Mouse (Mus musculus) G1E (cell line): ENCODE measurements around the gene Patz1. TPM values are rescaled to one million over a fixed set of nuclear protein-coding genes. Genes with fewer than 3 reads are reported as not detected.

Experiments used
- ATAC-seq: 2 replicates; pipeline ENCODE4 v1.8.0; 2016; ENCODE audit warnings: mild to moderate bottlenecking; ENCODE audit not compliant: insufficient number of reproducible peaks, poor library complexity, low FRiP score, severe bottlenecking; ENCODE audit errors: extremely low read depth
- DNase-seq: peaks from one replicate; pipeline ENCODE4 v3.0.0; 2012; ENCODE audit warnings: low spot score
- H3K27me3 ChIP-seq: 2 replicates; pipeline ENCODE4 v1.6.1; 2012; ENCODE audit warnings: mild to moderate bottlenecking, low read length, inconsistent platforms; ENCODE audit not compliant: insufficient read depth
- H3K36me3 ChIP-seq: replicated peaks from 2 replicates; pipeline ENCODE3; 2012; ENCODE audit warnings: mild to moderate bottlenecking, inconsistent platforms
- H3K4me1 ChIP-seq: 2 replicates; pipeline ENCODE4 v1.6.1; 2012; ENCODE audit warnings: low read depth, low read length, inconsistent platforms, mixed read lengths; ENCODE audit not compliant: insufficient read depth
- H3K4me3 ChIP-seq: 2 replicates; pipeline ENCODE4 v1.5.1; 2012; ENCODE audit warnings: low read depth, mild to moderate bottlenecking, inconsistent platforms, low read length, moderate library complexity, mixed read lengths
- H3K9me3 ChIP-seq: replicated peaks from 2 replicates; pipeline ENCODE4 v1.6.1; 2012; ENCODE audit warnings: inconsistent platforms
- CTCF ChIP-seq: IDR thresholded peaks from 2 replicates; pipeline ENCODE4 v1.5.1; 2012; ENCODE audit warnings: low read depth, low read length, inconsistent platforms, mixed read lengths
- GATA1 ChIP-seq: IDR thresholded peaks from 2 replicates; pipeline ENCODE4 v1.6.1; 2012; ENCODE audit warnings: borderline replicate concordance, low read length, inconsistent platforms, mixed read lengths
- GATA2 ChIP-seq: IDR thresholded peaks from 2 replicates; pipeline ENCODE4 v1.6.1; 2012; ENCODE audit warnings: low read depth, low read length, inconsistent platforms, borderline replicate concordance
- POLR2AphosphoS5 ChIP-seq: IDR thresholded peaks from 2 replicates; pipeline ENCODE4 v1.6.1; 2012; ENCODE audit warnings: low read depth, low read length, inconsistent platforms; ENCODE audit not compliant: insufficient replicate concordance
- TAL1 ChIP-seq: conservative IDR thresholded peaks from 2 replicates; pipeline ENCODE4 v1.6.1; 2012; ENCODE audit warnings: low read depth, low read length, inconsistent platforms, mixed read lengths
- polyA plus RNA-seq: library from polyadenylated mRNA; stranded (reverse); fragments of >175 nt; gene quantifications from 2 replicates; pipeline ENCODE4 v1.2.3, GENCODE M21; 2012
- total RNA-seq, 2 experiments: library from RNA; stranded (forward) in 1 of 2; stranded (reverse) in 1 of 2; fragments of 200-1000 nt in 1 of 2; fragments of >200 nt in 1 of 2; fragmentation: Nextera tagmentation in 1 of 2; gene quantifications; 2 replicates each; pipeline ENCODE4 v1.2.3; 2014 to 2017

The Patz1 gene
- total and polyA plus RNA-seq, 3 experiments, result 56.5 to 112 (median 71.9) TPM

- H3K27me3 ChIP-seq, result no peaks in the 10 kb centered on the region; the same call in 1 of the 2 replicates
- no peak for DNase-seq
- H3K9me3 ChIP-seq, result no peaks in the 10 kb centered on the region
- ATAC-seq, result no peak
- no peak overlapping the region for H3K4me3 ChIP-seq
- peaks cover 22% of the 10 kb centered on the region for H3K4me1 ChIP-seq
- H3K36me3 ChIP-seq, result peaks cover 91% of the 10 kb centered on the region
- TF ChIP-seq TAL1, result no peak
- no peak for TF ChIP-seq GATA1
- TF ChIP-seq CTCF, result no peak
- no peak for TF ChIP-seq GATA2
- no peak for TF ChIP-seq POLR2AphosphoS5
Observed at GRCm38 (mm10) chr11:3346351-3346750, 57.7 kb downstream of the Patz1 start.

- Histone ChIP-seq H3K4me1 (peaks cover 22% of the 10 kb centered on the region), H3K9me3 (no peaks in the 10 kb centered on the region), H3K27me3 (no peaks in the 10 kb centered on the region), H3K36me3 (peaks cover 94% of the 10 kb centered on the region), H3K4me3 (no peak overlapping the region)
- DNase-seq (peak; percentile 48), ATAC-seq (0 out of 2 replicates have a peak, but pooled peaks have one; percentile 32)
- TF ChIP-seq GATA1 (no peak), POLR2AphosphoS5 (no peak), TAL1 (no peak), CTCF (peak; percentile 57)
Observed at GRCm38 (mm10) chr11:3347091-3347834, 58.6 kb downstream of the Patz1 start.

- DNase-seq (no peak), ATAC-seq (no peak)
- Histone ChIP-seq H3K4me3 (no peak overlapping the region), H3K9me3 (no peaks in the 10 kb centered on the region), H3K27me3 (no peaks in the 10 kb centered on the region), H3K4me1 (peaks cover 22% of the 10 kb centered on the region), H3K36me3 (peaks cover 95% of the 10 kb centered on the region)
- TF ChIP-seq CTCF (no peak), POLR2AphosphoS5 (no peak), GATA1 (no peak), GATA2 (no peak), TAL1 (no peak)
Observed at GRCm38 (mm10) chr11:3347835-3348195, 59.1 kb downstream of the Patz1 start.

- DNase-seq, result no peak
- no peak overlapping the region; the same call in 1 of the 2 replicates for H3K4me3 ChIP-seq
- no peaks in the 10 kb centered on the region for H3K9me3 ChIP-seq
- peak; percentile 68 for ATAC-seq
- peaks cover 22% of the 10 kb centered on the region for H3K4me1 ChIP-seq
- TF ChIP-seq GATA1, result no peak
- no peak for TF ChIP-seq POLR2AphosphoS5
- TF ChIP-seq CTCF, result no peak
- TF ChIP-seq TAL1, result no peak
- no peak for TF ChIP-seq GATA2
- H3K36me3 ChIP-seq, result peaks cover 95% of the 10 kb centered on the region
- H3K27me3 ChIP-seq, result no peaks in the 10 kb centered on the region
Observed at GRCm38 (mm10) chr11:3348576-3349342, 60.1 kb downstream of the Patz1 start.

- no peaks in the 10 kb centered on the region for H3K27me3 ChIP-seq
- H3K4me1 ChIP-seq, result peaks cover 22% of the 10 kb centered on the region
- no peaks in the 10 kb centered on the region for H3K9me3 ChIP-seq
- H3K36me3 ChIP-seq, result peaks cover 95% of the 10 kb centered on the region
- ATAC-seq (no peak), DNase-seq (no peak)
- TF ChIP-seq CTCF (no peak), GATA2 (no peak), GATA1 (no peak), POLR2AphosphoS5 (no peak), TAL1 (no peak)
- no peak overlapping the region; the same call in 1 of the 2 replicates for H3K4me3 ChIP-seq
Observed at GRCm38 (mm10) chr11:3349343-3349695, 60.6 kb downstream of the Patz1 start.

- no peak for DNase-seq
- ATAC-seq, result no peak
- Histone ChIP-seq H3K9me3 (no peaks in the 10 kb centered on the region), H3K27me3 (no peaks in the 10 kb centered on the region), H3K4me1 (peaks cover 22% of the 10 kb centered on the region), H3K4me3 (no peak overlapping the region), H3K36me3 (peaks cover 90% of the 10 kb centered on the region)
- TF ChIP-seq POLR2AphosphoS5 (no peak), CTCF (no peak), GATA1 (no peak), GATA2 (no peak), TAL1 (no peak)
Observed at GRCm38 (mm10) chr11:3352131-3352530, 63.5 kb downstream of the Patz1 start.
